Mouse (Mus musculus): ENCODE measurements around the gene Intu.

Gene Intu

GRCm38 (mm10) chr3:40685855-40686515 lies 154.9 kb downstream of the Intu start:
- DNase-seq (ENCODE audit: low spot score), result no peak

GRCm38 (mm10) chr3:40686836-40687235 lies 155.8 kb downstream of the Intu start:
- DNase-seq (ENCODE audit: low spot score), result no peak

- no peak for DNase-seq (ENCODE audit: low spot score)
Measured at GRCm38 (mm10) chr3:40687588-40687987, 156.5 kb downstream of the Intu start.

GRCm38 (mm10) chr3:40691566-40691965 lies 160.5 kb downstream of the Intu start:
- no peak for DNase-seq (ENCODE audit: low spot score)

- DNase-seq (ENCODE audit: low spot score), result no peak
Measured at GRCm38 (mm10) chr3:40693435-40693834, 162.3 kb downstream of the Intu start.

GRCm38 (mm10) chr3:40693960-40694359 lies 162.9 kb downstream of the Intu start:
- no peak for DNase-seq (ENCODE audit: low spot score)

GRCm38 (mm10) chr3:40694438-40694837 lies 163.4 kb downstream of the Intu start:
- DNase-seq (ENCODE audit: low spot score), result no peak

GRCm38 (mm10) chr3:40695162-40695561 lies 164.1 kb downstream of the Intu start:
- no peak for DNase-seq (ENCODE audit: low spot score)

- DNase-seq (ENCODE audit: low spot score), result no peak
Measured at GRCm38 (mm10) chr3:40698834-40699233, 167.7 kb downstream of the Intu start.

- DNase-seq (ENCODE audit: low spot score), result no peak
Measured at GRCm38 (mm10) chr3:40704816-40705430, 173.8 kb downstream of the Intu start.

- no peak for DNase-seq (ENCODE audit: low spot score)
Measured at GRCm38 (mm10) chr3:40708655-40709054, 177.6 kb downstream of the Intu start, which contains the start of gene Slc25a31. Slc25a31 (plus strand) TSS chr3:40708855.

GRCm38 (mm10) chr3:40716056-40716455 lies 185.0 kb downstream of the Intu start:
- no peak for DNase-seq (ENCODE audit: low spot score)

- no peak for DNase-seq (ENCODE audit: low spot score)
Measured at GRCm38 (mm10) chr3:40719022-40719421, 187.9 kb downstream of the Intu start.

- no peak for DNase-seq (ENCODE audit: low spot score)
Measured at GRCm38 (mm10) chr3:40738381-40738912, 207.4 kb downstream of the Intu start.

GRCm38 (mm10) chr3:40744024-40744835 lies 213.1 kb downstream of the Intu start, which contains the start of gene Hspa4l:
Hspa4l (plus strand) TSS chr3:40744495.
- no peak for DNase-seq (ENCODE audit: low spot score)

GRCm38 (mm10) chr3:40744836-40745660 lies 214.0 kb downstream of the Intu start:
- peak; percentile 54 for DNase-seq (ENCODE audit: low spot score)

GRCm38 (mm10) chr3:40745661-40746547 lies 214.8 kb downstream of the Intu start:
- DNase-seq (ENCODE audit: low spot score), result no peak

Measured in urinary bladder, postnatal 10 days (tissue).